ENCODE assay signal across 11 mouse cellular contexts in the genomic region with DNA sequence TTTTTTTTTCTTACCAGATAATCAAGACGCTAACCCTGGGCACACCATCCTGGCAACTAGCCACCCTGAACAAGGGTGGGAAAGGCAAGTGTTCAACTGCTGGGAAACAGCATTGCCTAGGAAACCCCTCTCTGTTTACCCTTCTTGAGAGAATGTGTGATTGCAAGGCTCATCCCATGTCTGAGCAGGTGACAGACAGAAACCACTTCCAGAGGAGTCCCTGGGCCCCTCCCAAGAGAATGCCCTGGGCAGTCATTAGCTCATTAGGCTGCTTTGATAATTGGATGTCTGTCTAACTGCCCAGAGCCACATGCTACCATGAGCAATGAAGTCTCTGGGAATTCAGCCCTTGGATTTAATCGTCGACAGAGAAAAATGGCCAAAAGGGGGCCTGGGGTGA.
DNase-seq lines count a peak whose midpoint lies in the region; ATAC-seq lines count a peak whose summit lies in the region.
"Had no signal": no experiment of that assay in that cellular context is flagged by ENCODE, and none has a peak within 500 bp of the region (broad histone marks: within the 10 kb centered on the region; RNA-seq: fewer than 3 reads in every experiment).

No protein-coding gene starts in this region.

- no peak overlapping the region for H3K9ac ChIP-seq in embryonic facial prominence, embryonic 14.5 days (ENCODE audit: low read depth, low read length)
- H3K9ac ChIP-seq in hindbrain, embryonic 14.5 days: no peak overlapping the region
- no peak overlapping the region for H3K9ac ChIP-seq in neural tube, embryonic 13.5 days
- H3K9ac ChIP-seq: kidney, embryonic 15.5 days had no signal

- peak; percentile 47 for DNase-seq in embryo, embryonic 10.5 days (ENCODE audit: low spot score)
- peak; percentile 41 for DNase-seq in embryonic facial prominence, embryonic 14.5 days (ENCODE audit: low spot score)
- DNase-seq in hindbrain, embryonic 14.5 days (ENCODE audit: low spot score): peak; percentile 57
- no peak for DNase-seq in left cerebral cortex, adult 9 months (ENCODE audit: low spot score in 2 of 2)
- DNase-seq in thymus, postnatal 14 days: no peak
- DNase-seq: spleen, adult 18-20 months; thymus, adult 2 months had no signal

- ATAC-seq in embryonic facial prominence, embryonic 14.5 days (ENCODE audit: low read depth): peak; percentile 79
- peak; percentile 91 for ATAC-seq in hindbrain, embryonic 14.5 days (ENCODE audit: low FRiP score)
- ATAC-seq in neural tube, embryonic 13.5 days (ENCODE audit: low read depth): peak; percentile 94
- ATAC-seq in erythroblast, adult 5-6 weeks (replicated peaks; ENCODE audit: low FRiP score, poor library complexity, severe bottlenecking): no peak

- H3K9me3 ChIP-seq in embryonic facial prominence, embryonic 14.5 days (ENCODE audit: control insufficient read depth, low read length): no peaks in the 10 kb centered on the region
- H3K9me3 ChIP-seq in hindbrain, embryonic 14.5 days (ENCODE audit: control insufficient read depth, low read length): no peaks in the 10 kb centered on the region
- H3K9me3 ChIP-seq in neural tube, embryonic 13.5 days: no peaks in the 10 kb centered on the region
- H3K9me3 ChIP-seq: kidney, embryonic 15.5 days; limb, embryonic 10.5 days had no signal

- no peak overlapping the region for H3K4me2 ChIP-seq in embryonic facial prominence, embryonic 14.5 days (ENCODE audit: low read depth, low read length)
- H3K4me2 ChIP-seq in hindbrain, embryonic 14.5 days (replicated peaks): no peak overlapping the region
- no peak overlapping the region for H3K4me2 ChIP-seq in neural tube, embryonic 13.5 days
- H3K4me2 ChIP-seq: kidney, embryonic 15.5 days had no signal

- no peaks in the 10 kb centered on the region for H3K36me3 ChIP-seq in embryonic facial prominence, embryonic 14.5 days (ENCODE audit: control insufficient read depth, insufficient read depth, low read length)
- no peaks in the 10 kb centered on the region for H3K36me3 ChIP-seq in hindbrain, embryonic 14.5 days (replicated peaks; ENCODE audit: control insufficient read depth, insufficient read depth)
- H3K36me3 ChIP-seq in neural tube, embryonic 13.5 days: no peaks in the 10 kb centered on the region
- H3K36me3 ChIP-seq: kidney, embryonic 15.5 days; limb, embryonic 10.5 days had no signal

- WGBS in embryonic facial prominence, embryonic 14.5 days: 30% methylated on average over 3 of the region's 3 CpGs
- WGBS in hindbrain, embryonic 14.5 days: 19% methylated on average over 3 of the region's 3 CpGs
- WGBS in neural tube, embryonic 13.5 days: 18% methylated on average over 3 of the region's 3 CpGs

- no peaks in the 10 kb centered on the region for H3K4me1 ChIP-seq in embryonic facial prominence, embryonic 14.5 days (ENCODE audit: control insufficient read depth, insufficient read depth, low read length)
- peaks cover 11% of the 10 kb centered on the region for H3K4me1 ChIP-seq in hindbrain, embryonic 14.5 days (replicated peaks; ENCODE audit: control insufficient read depth, insufficient read depth, low read length)
- H3K4me1 ChIP-seq in neural tube, embryonic 13.5 days (replicated peaks): peaks cover 21% of the 10 kb centered on the region

- no peak overlapping the region for H3K4me3 ChIP-seq in embryonic facial prominence, embryonic 14.5 days (ENCODE audit: low read depth, low read length)
- H3K4me3 ChIP-seq in hindbrain, embryonic 14.5 days (replicated peaks; ENCODE audit: low read length): no peak overlapping the region
- no peak overlapping the region for H3K4me3 ChIP-seq in neural tube, embryonic 13.5 days
- H3K4me3 ChIP-seq: kidney, embryonic 15.5 days; limb, embryonic 10.5 days had no signal

- H3K27ac ChIP-seq in embryonic facial prominence, embryonic 14.5 days (replicated peaks; ENCODE audit: low read depth, low read length): no peak overlapping the region
- no peak overlapping the region; the same call in 1 of the 2 replicates for H3K27ac ChIP-seq in hindbrain, embryonic 14.5 days
- no peak overlapping the region; the same call in 1 of the 2 replicates for H3K27ac ChIP-seq in neural tube, embryonic 13.5 days (replicated peaks)
- H3K27ac ChIP-seq: kidney, embryonic 15.5 days; limb, embryonic 10.5 days had no signal

- no peaks in the 10 kb centered on the region for H3K27me3 ChIP-seq in embryonic facial prominence, embryonic 14.5 days (replicated peaks; ENCODE audit: control insufficient read depth, insufficient read depth, low read length)
- H3K27me3 ChIP-seq in hindbrain, embryonic 14.5 days (ENCODE audit: control insufficient read depth, insufficient read depth, low read length): no peaks in the 10 kb centered on the region
- no peaks in the 10 kb centered on the region for H3K27me3 ChIP-seq in neural tube, embryonic 13.5 days
- H3K27me3 ChIP-seq: kidney, embryonic 15.5 days had no signal

Comparison
In these comparisons a context has a peak if more than half of its experiments do, and no peak if none do; other contexts are left out.
1. DNase-seq: peak in embryo, embryonic 10.5 days (single experiment), embryonic facial prominence, embryonic 14.5 days (single experiment) and hindbrain, embryonic 14.5 days (single experiment); none in left cerebral cortex, adult 9 months (0 of 2) and thymus, postnatal 14 days (single experiment).